Mouse (Mus musculus) forebrain, embryonic 14.5 days (tissue): ENCODE measurements around the gene Acin1. TPM values are rescaled to one million over a fixed set of nuclear protein-coding genes. Genes with fewer than 3 reads are reported as not detected.

ENCODE experiments used
- ATAC-seq: fragments of 200-750 bp; cut with Nextera tagmentation; 2 replicates; pipeline ENCODE4 v1.8.0; 2017; ENCODE audit warnings: mild to moderate bottlenecking, moderate library complexity
- DNase-seq: peaks from one replicate; pipeline ENCODE4 v3.0.0-alpha.2; 2015; ENCODE audit warnings: low spot score
- H3K27ac ChIP-seq: fragments of 300-500 bp; sonication (generic); 2 replicates; pipeline ENCODE4 v1.5.1; 2014; ENCODE audit warnings: low read depth, mild to moderate bottlenecking, control low read depth, low read length, moderate library complexity
- H3K27me3 ChIP-seq: fragments of 300-500 bp; sonication (generic); replicated peaks from 2 replicates; pipeline ENCODE4 v1.6.1; 2014; ENCODE audit warnings: low read length, control low read depth, mixed read lengths; ENCODE audit not compliant: control insufficient read depth, insufficient read depth
- H3K36me3 ChIP-seq: fragments of 300-500 bp; sonication (generic); 2 replicates; pipeline ENCODE4 v1.6.1; 2014; ENCODE audit warnings: low read length, control low read depth; ENCODE audit not compliant: control insufficient read depth, insufficient read depth
- H3K4me1 ChIP-seq: fragments of 300-500 bp; sonication (generic); 2 replicates; pipeline ENCODE4 v1.6.1; 2014; ENCODE audit warnings: antibody characterized with exemption, low read length, control low read depth; ENCODE audit not compliant: control insufficient read depth, insufficient read depth
- H3K4me2 ChIP-seq: fragments of 300-500 bp; sonication (generic); 2 replicates; pipeline ENCODE4 v1.6.1; 2014; ENCODE audit warnings: mild to moderate bottlenecking, control low read depth, low read length
- H3K4me3 ChIP-seq: fragments of 300-500 bp; sonication (generic); 2 replicates; pipeline ENCODE4 v1.5.1; 2014; ENCODE audit warnings: low read depth, low read length, control low read depth
- H3K9ac ChIP-seq: fragments of 300-500 bp; sonication (generic); 2 replicates; pipeline ENCODE4 v1.6.1; 2014; ENCODE audit warnings: mild to moderate bottlenecking, low read length, control low read depth, moderate library complexity
- H3K9me3 ChIP-seq: fragments of 300-500 bp; sonication (generic); replicated peaks from 2 replicates; pipeline ENCODE4 v1.6.1; 2016; ENCODE audit warnings: low read length, control low read depth, mixed read lengths; ENCODE audit not compliant: control insufficient read depth
- WGBS: fragments of 180-500 bp; shearing (Covaris S2); extraction: QIAGEN DNeasy Blood & Tissue Kit; methylation state at CpG from one replicate; pipeline ENCODE4 v1.1.7; 2014; 5-methylcytosine and 5-hydroxymethylcytosine counted together
- polyA plus RNA-seq: library from polyadenylated mRNA; unstranded; fragments of >200 nt; fragmentation: Nextera tagmentation; extraction: Ambion mirVana; gene quantifications from 2 replicates; pipeline ENCODE4 v1.2.1, GENCODE M21; 2014

Acin1 gene
- polyA plus RNA-seq, 1 experiment from 2014 or later = 121 TPM

DNA sequence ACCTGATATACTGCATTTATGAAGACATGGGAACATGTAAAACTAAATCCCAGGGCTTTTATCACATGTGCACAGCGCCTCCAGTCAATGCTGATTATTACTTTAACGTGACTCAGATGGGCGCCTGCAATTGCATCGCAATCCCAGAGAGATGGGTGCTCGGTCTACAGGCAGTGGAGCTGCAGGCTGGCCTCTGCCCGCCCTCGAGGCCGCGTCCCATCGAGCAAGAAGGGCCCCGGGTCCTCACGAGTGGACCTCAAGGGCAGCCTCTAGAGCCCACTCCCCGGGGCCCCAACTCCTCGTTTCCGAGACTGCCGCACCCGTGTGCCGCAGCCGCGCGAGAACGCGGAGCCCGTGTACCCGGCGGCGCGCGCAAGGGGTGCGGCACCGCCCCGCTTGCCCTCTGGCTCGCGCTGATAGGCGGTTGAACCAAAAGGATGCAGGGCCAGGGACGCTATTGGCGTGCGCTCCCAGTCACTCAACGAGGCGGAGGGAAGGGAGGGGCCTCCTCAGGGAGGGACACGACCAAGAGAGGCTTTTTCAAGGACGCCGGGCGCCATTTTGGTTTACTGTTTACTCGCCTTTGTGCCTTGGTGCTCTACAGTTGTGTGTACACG, 83.6 kb downstream of the Acin1 start:
- peak overlapping the region; percentile 51 for H3K4me3 ChIP-seq
- 0 out of 2 replicates have a peak, but pooled peaks cover 9% of the 10 kb centered on the region for H3K4me1 ChIP-seq
- H3K27me3 ChIP-seq = no peaks in the 10 kb centered on the region
- peak overlapping the region; percentile 73 for H3K9ac ChIP-seq
- ATAC-seq = peak; percentile 99
- H3K4me2 ChIP-seq = peak overlapping the region; percentile 43
- under 1% methylated on average over 46 of the region's 46 CpGs for WGBS
- H3K27ac ChIP-seq = peak overlapping the region; percentile 92
- no peaks in the 10 kb centered on the region for H3K36me3 ChIP-seq
- no peaks in the 10 kb centered on the region for H3K9me3 ChIP-seq
- peak; percentile 99 for DNase-seq

DNA sequence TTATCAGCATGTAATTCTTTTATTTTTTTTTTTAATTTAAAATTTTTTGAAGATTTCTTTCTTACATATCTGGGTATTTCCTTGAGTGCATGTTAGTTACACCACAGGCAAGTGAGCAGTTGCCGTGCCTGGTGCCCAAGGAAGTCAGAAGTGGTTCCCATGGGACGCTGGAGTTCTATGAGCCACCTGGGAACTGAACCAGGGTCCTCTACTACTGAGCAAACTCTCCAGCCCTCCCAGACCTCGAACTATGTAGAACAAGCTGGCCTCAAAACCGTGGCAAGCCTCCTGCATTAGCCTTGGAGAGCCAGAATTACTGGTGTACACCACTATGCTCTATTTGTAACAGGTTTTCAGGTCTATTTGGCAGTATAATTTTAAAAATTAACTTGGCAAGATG, 84.1 kb downstream of the Acin1 start:
- H3K27me3 ChIP-seq = no peaks in the 10 kb centered on the region
- peak overlapping the region; percentile 73 for H3K9ac ChIP-seq
- H3K9me3 ChIP-seq = no peaks in the 10 kb centered on the region
- H3K4me2 ChIP-seq = peak overlapping the region; percentile 43
- WGBS = 47% methylated on average over 4 of the region's 4 CpGs
- peak overlapping the region; percentile 92; the same call in 1 of the 2 replicates for H3K27ac ChIP-seq
- ATAC-seq = peak; percentile 18
- no peaks in the 10 kb centered on the region for H3K36me3 ChIP-seq
- H3K4me3 ChIP-seq = peak overlapping the region; percentile 51
- 0 out of 2 replicates have a peak, but pooled peaks cover 9% of the 10 kb centered on the region for H3K4me1 ChIP-seq
- DNase-seq = no peak

DNA sequence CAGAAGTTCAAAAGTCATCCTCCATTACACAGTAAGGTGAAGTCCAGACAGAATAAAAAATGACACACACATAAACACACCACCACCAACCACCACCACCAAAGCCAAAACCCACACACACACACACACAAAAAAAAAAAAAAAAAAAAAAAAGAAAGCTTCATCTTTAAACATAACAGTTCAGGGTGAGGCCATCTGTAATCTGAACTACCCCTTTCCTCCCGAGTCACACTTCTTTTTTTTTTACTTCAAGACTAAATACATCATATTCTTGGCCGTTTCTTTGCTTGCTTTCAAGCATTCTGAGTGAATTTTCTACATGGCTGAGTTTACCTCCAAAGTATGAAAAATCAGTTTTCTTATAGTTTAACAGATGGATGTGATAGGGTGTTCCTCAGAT, 85.1 kb downstream of the Acin1 start:
- no peak overlapping the region for H3K27ac ChIP-seq
- 0 out of 2 replicates have a peak, but pooled peaks cover 9% of the 10 kb centered on the region for H3K4me1 ChIP-seq
- WGBS = 72% methylated on average over 2 of the region's 2 CpGs
- H3K9ac ChIP-seq = no peak overlapping the region
- DNase-seq (no peak), ATAC-seq (no peak)
- H3K36me3 ChIP-seq = no peaks in the 10 kb centered on the region
- no peak overlapping the region for H3K4me3 ChIP-seq
- H3K27me3 ChIP-seq = no peaks in the 10 kb centered on the region
- no peaks in the 10 kb centered on the region for H3K9me3 ChIP-seq
- no peak overlapping the region for H3K4me2 ChIP-seq

DNA sequence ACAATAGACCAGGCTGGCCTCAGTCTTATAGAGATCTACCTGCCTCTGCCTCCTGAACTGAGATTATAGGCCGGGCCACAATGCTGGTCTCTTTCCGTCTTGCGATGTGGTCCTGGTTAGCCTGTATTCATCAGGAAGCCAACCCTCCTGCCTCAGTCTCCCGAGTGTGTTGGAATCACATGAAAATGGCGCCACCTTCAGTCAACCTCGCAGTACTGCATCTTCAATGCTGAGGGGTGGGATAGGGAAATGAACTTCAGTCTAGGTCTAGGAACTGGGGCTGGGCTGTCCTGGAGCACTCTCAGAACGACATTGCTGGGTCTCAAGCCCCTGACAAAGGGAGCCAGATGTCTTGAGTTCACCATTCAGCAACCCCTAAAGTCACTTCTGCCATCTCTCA, 89.6 kb downstream of the Acin1 start:
- ATAC-seq (no peak), DNase-seq (no peak)
- no peaks in the 10 kb centered on the region for H3K27me3 ChIP-seq
- 0 out of 2 replicates have a peak, but pooled peaks cover 11% of the 10 kb centered on the region for H3K36me3 ChIP-seq
- H3K4me3 ChIP-seq = no peak overlapping the region
- H3K9ac ChIP-seq = no peak overlapping the region
- WGBS = 84% methylated on average over 7 of the region's 7 CpGs
- no peak overlapping the region for H3K27ac ChIP-seq
- no peaks in the 10 kb centered on the region for H3K9me3 ChIP-seq
- no peak overlapping the region for H3K4me2 ChIP-seq
- H3K4me1 ChIP-seq = no peaks in the 10 kb centered on the region

DNA sequence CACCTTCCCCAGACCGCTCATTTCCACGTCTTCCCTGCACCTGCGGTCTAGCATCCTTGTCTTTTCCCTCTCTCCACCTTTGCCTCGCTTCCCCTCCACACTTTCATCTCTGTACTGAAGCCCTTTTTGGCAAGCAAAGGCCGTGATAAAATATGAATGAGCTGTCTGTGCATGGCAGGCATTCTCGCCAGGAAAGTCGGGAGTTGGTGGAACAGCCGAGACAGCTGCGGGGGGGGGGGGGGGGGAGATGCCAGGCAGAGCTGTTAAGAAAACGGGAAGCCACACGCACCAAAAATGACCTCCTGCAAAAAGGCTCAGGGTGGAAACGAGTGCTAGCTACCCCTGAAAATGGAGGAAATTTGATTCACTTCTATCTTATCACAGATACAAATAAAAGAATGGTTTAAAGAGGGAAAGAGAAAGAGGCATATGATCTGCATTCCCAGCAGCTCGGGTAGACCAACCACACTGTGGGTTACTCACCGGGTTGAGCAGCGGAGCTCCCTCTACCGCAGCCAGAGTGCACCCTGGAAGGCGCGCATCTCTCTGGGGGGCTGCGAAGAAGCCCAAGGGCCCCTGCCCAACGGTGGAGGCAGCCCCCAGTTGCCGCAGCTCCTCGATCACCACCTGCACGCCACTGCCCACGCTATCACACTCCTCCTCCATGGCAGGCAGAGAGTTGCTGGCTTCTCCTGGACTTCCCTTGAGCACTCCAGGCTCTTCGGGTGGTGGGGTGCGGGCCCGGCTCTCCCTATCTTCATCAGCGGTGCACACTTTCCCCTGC, 91.9 kb downstream of the Acin1 start:
- no peak for ATAC-seq
- H3K9ac ChIP-seq = no peak overlapping the region

DNA sequence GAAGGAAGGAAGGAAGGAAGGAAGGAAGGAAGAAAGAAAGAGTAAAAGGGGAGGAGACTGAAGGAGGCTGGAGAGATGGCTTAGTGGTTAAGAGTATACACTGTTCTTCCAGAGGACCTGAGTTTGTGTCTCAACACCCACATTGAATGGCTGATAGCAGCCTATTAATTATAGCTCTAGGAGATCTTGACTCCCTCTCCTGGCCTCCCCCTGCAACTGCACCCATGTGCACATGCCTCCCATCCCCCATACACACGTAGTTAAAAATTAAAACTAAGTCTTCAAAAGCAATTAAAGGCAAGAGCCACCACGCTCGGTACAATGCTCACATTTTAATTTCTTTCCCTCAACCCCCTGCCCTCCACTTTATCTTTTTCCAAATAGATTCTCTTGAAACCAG, 92.7 kb downstream of the Acin1 start:
- 86% methylated on average over 3 of the region's 3 CpGs for WGBS
- H3K9ac ChIP-seq = no peak overlapping the region

More for the DNA sequence above, 91.9 kb downstream of the Acin1 start:
- Histone ChIP-seq H3K9me3 (no peaks in the 10 kb centered on the region), H3K27ac (no peak overlapping the region), H3K4me1 (no peaks in the 10 kb centered on the region), H3K4me2 (no peak overlapping the region), H3K27me3 (no peaks in the 10 kb centered on the region), H3K4me3 (no peak overlapping the region), H3K36me3 (peaks cover 14% of the 10 kb centered on the region; the same call in 1 of the 2 replicates)
- WGBS = 75% methylated on average over 28 of the region's 28 CpGs
- peak; percentile 43 for DNase-seq

DNA sequence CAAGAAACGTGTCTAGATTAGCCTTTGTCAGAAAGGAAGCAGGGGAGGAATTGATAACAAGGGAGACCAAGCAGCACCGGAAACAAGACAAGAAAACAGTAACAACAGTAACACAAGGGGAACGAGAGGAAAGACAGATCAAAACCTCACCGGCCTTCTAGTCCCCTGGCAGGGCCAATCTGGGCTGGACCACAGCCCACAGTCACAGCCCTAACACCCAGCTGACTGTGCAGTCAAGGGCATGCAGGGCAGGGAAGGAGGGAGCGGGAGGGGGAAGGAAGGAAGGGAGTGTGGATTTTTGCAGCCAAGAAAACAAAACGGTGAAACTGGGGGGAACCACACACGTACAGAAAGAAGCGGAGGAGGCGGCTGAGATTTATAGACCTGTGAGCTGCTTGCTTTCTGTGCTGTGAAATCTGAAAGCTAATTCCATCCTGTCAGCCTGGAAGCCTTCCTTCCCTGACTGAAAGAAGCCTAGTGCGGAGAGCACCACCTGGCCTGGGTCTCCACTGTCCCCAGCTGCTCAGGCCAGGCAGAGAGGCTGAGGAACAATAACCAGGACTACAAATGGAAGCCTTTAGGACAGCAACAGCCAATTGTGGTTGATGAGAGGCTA, 94.3 kb downstream of the Acin1 start:
- H3K4me2 ChIP-seq = no peak overlapping the region
- H3K9ac ChIP-seq = no peak overlapping the region
- WGBS = 74% methylated on average over 10 of the region's 10 CpGs
- DNase-seq (no peak), ATAC-seq (no peak)
- H3K27ac ChIP-seq = peak overlapping the region; percentile 0; the same call in 1 of the 2 replicates
- H3K27me3 ChIP-seq = no peaks in the 10 kb centered on the region
- no peaks in the 10 kb centered on the region for H3K9me3 ChIP-seq
- peaks cover 14% of the 10 kb centered on the region; the same call in 1 of the 2 replicates for H3K36me3 ChIP-seq
- H3K4me1 ChIP-seq = no peaks in the 10 kb centered on the region
- no peak overlapping the region for H3K4me3 ChIP-seq

More for the DNA sequence above, 92.7 kb downstream of the Acin1 start:
- H3K4me3 ChIP-seq = no peak overlapping the region
- H3K27ac ChIP-seq = no peak overlapping the region
- ATAC-seq (no peak), DNase-seq (no peak)
- no peaks in the 10 kb centered on the region for H3K9me3 ChIP-seq
- no peak overlapping the region for H3K4me2 ChIP-seq
- peaks cover 14% of the 10 kb centered on the region; the same call in 1 of the 2 replicates for H3K36me3 ChIP-seq
- no peaks in the 10 kb centered on the region for H3K4me1 ChIP-seq
- H3K27me3 ChIP-seq = no peaks in the 10 kb centered on the region
